Mouse (Mus musculus) bone marrow macrophage, adult 2 months (primary cell): ENCODE data around the gene Fnbp4.

ENCODE experiments used
- CTCF ChIP-seq: IDR thresholded peaks from 2 replicates; pipeline ENCODE4 v1.5.1; 2012; ENCODE audit warnings: low read depth, mild to moderate bottlenecking, low read length, moderate library complexity
- POLR2A ChIP-seq: IDR thresholded peaks from 2 replicates; pipeline ENCODE4 v1.6.1; 2012; ENCODE audit warnings: mild to moderate bottlenecking, low read depth, low read length, borderline replicate concordance

GRCm38 (mm10) chr2:90828739-90829138 is 83.6 kb downstream of the Fnbp4 start:
- TF ChIP-seq CTCF, result no peak
- TF ChIP-seq POLR2A, result no peak
